Comparison of ENCODE assay signal across 21 mouse cellular contexts in genomic region chr16:95709175-95709574, GRCm38 (mm10). TPM values are rescaled to one million over a fixed set of nuclear protein-coding genes. Genes with fewer than 3 reads are reported as not detected.
DNase-seq lines count a peak whose midpoint lies in the region; ATAC-seq lines count a peak whose summit lies in the region.
"Had no signal": no experiment of that assay in that cellular context is flagged by ENCODE, and none has a peak within 500 bp of the region (broad histone marks: within the 10 kb centered on the region; RNA-seq: fewer than 3 reads in every experiment).

No protein-coding gene starts in this region.

- DNase-seq in embryonic facial prominence, embryonic 10.5 days (ENCODE audit: low spot score) = no peak
- peak; percentile 29 for DNase-seq in kidney, adult 9 months
- DNase-seq in lung, postnatal 36 days = peak; percentile 40
- DNase-seq in lung, postnatal 10 days = no peak
- DNase-seq: adrenal gland, adult 8-10 months; cerebellum, adult 18-20 months; cerebellum, postnatal 25 days; gastrocnemius, postnatal 10 days; midbrain, embryonic 14.5 days; thymus, adult 18-20 months; thymus, postnatal 36 days had no signal

- peaks cover 52% of the 10 kb centered on the region for H3K36me3 ChIP-seq in embryonic facial prominence, embryonic 15.5 days
- peaks cover 76% of the 10 kb centered on the region for H3K36me3 ChIP-seq in embryonic facial prominence, embryonic 10.5 days (replicated peaks)
- peaks cover 64% of the 10 kb centered on the region for H3K36me3 ChIP-seq in kidney, embryonic 14.5 days (ENCODE audit: control insufficient read depth, insufficient read depth, low read length)
- H3K36me3 ChIP-seq in liver, embryonic 15.5 days (replicated peaks) = peaks cover 43% of the 10 kb centered on the region
- peaks cover 72% of the 10 kb centered on the region for H3K36me3 ChIP-seq in liver, embryonic 12.5 days

- H3K9me3 ChIP-seq in embryonic facial prominence, embryonic 15.5 days (replicated peaks) = no peaks in the 10 kb centered on the region
- H3K9me3 ChIP-seq in embryonic facial prominence, embryonic 10.5 days = no peaks in the 10 kb centered on the region
- no peaks in the 10 kb centered on the region for H3K9me3 ChIP-seq in kidney, embryonic 14.5 days (ENCODE audit: control insufficient read depth, low read length)
- H3K9me3 ChIP-seq in liver, embryonic 15.5 days (replicated peaks) = no peaks in the 10 kb centered on the region
- H3K9me3 ChIP-seq in liver, embryonic 12.5 days (replicated peaks) = no peaks in the 10 kb centered on the region
- H3K9me3 ChIP-seq: embryonic facial prominence, embryonic 13.5 days; forebrain, embryonic 13.5 days; heart, embryonic 12.5 days; hindbrain, embryonic 12.5 days; limb, embryonic 13.5 days had no signal

- peaks cover 36% of the 10 kb centered on the region for H3K4me1 ChIP-seq in embryonic facial prominence, embryonic 15.5 days
- H3K4me1 ChIP-seq in embryonic facial prominence, embryonic 10.5 days = peaks cover 6% of the 10 kb centered on the region
- peaks cover 8% of the 10 kb centered on the region for H3K4me1 ChIP-seq in kidney, embryonic 14.5 days (ENCODE audit: control insufficient read depth, insufficient read depth, low read length)
- peaks cover 9% of the 10 kb centered on the region for H3K4me1 ChIP-seq in liver, embryonic 15.5 days (replicated peaks)
- H3K4me1 ChIP-seq in liver, embryonic 12.5 days = peaks cover 21% of the 10 kb centered on the region

- WGBS in embryonic facial prominence, embryonic 15.5 days = 65% methylated on average over 4 of the region's 4 CpGs
- 84% methylated on average over 4 of the region's 4 CpGs for WGBS in embryonic facial prominence, embryonic 10.5 days
- 73% methylated on average over 4 of the region's 4 CpGs for WGBS in kidney, embryonic 14.5 days
- 67% methylated on average over 4 of the region's 4 CpGs for WGBS in liver, embryonic 15.5 days (ENCODE audit: insufficient replicate concordance)
- WGBS in liver, embryonic 12.5 days (ENCODE audit: insufficient replicate concordance) = 80% methylated on average over 4 of the region's 4 CpGs

- H3K4me2 ChIP-seq in embryonic facial prominence, embryonic 15.5 days (replicated peaks) = no peak overlapping the region
- no peak overlapping the region for H3K4me2 ChIP-seq in kidney, embryonic 14.5 days (replicated peaks; ENCODE audit: low read depth, low read length)
- 0 out of 2 replicates have a peak overlapping the region, but pooled peaks have one; percentile 23 for H3K4me2 ChIP-seq in liver, embryonic 15.5 days
- H3K4me2 ChIP-seq in liver, embryonic 12.5 days = no peak overlapping the region
- H3K4me2 ChIP-seq: forebrain, embryonic 13.5 days; heart, embryonic 12.5 days; hindbrain, embryonic 12.5 days had no signal

- H3K27ac ChIP-seq in embryonic facial prominence, embryonic 15.5 days (replicated peaks) = 0 out of 2 replicates have a peak overlapping the region, but pooled peaks have one; percentile 72
- H3K27ac ChIP-seq in embryonic facial prominence, embryonic 10.5 days (replicated peaks) = no peak overlapping the region
- H3K27ac ChIP-seq in kidney, embryonic 14.5 days (ENCODE audit: low read depth, low read length) = no peak overlapping the region
- H3K27ac ChIP-seq in liver, embryonic 15.5 days (replicated peaks) = no peak overlapping the region; the same call in 1 of the 2 replicates
- H3K27ac ChIP-seq in liver, embryonic 12.5 days = no peak overlapping the region
- H3K27ac ChIP-seq: forebrain, embryonic 13.5 days; hindbrain, embryonic 12.5 days had no signal

- ATAC-seq in embryonic facial prominence, embryonic 15.5 days (ENCODE audit: insufficient number of reproducible peaks, low FRiP score, low TSS enrichment, low read depth) = no peak
- ATAC-seq in kidney, embryonic 14.5 days (ENCODE audit: low FRiP score, low TSS enrichment) = no peak
- no peak for ATAC-seq in liver, embryonic 15.5 days (ENCODE audit: insufficient read depth)
- ATAC-seq in liver, embryonic 12.5 days = no peak
- ATAC-seq: activated CD4-positive, CD25-positive, alpha-beta regulatory T cell, adult 4 months; forebrain, embryonic 13.5 days had no signal

- H3K27me3 ChIP-seq in embryonic facial prominence, embryonic 15.5 days = no peaks in the 10 kb centered on the region
- no peaks in the 10 kb centered on the region for H3K27me3 ChIP-seq in embryonic facial prominence, embryonic 10.5 days (replicated peaks; ENCODE audit: low read depth, poor library complexity, severe bottlenecking)
- H3K27me3 ChIP-seq in kidney, embryonic 14.5 days (ENCODE audit: control insufficient read depth, insufficient read depth, low read length) = no peaks in the 10 kb centered on the region
- no peaks in the 10 kb centered on the region for H3K27me3 ChIP-seq in liver, embryonic 15.5 days
- no peaks in the 10 kb centered on the region for H3K27me3 ChIP-seq in liver, embryonic 12.5 days (replicated peaks)
- H3K27me3 ChIP-seq: embryonic facial prominence, embryonic 13.5 days; heart, embryonic 12.5 days; hindbrain, embryonic 12.5 days; limb, embryonic 13.5 days had no signal

- no peak overlapping the region for H3K4me3 ChIP-seq in embryonic facial prominence, embryonic 15.5 days (replicated peaks)
- no peak overlapping the region for H3K4me3 ChIP-seq in embryonic facial prominence, embryonic 10.5 days
- no peak overlapping the region for H3K4me3 ChIP-seq in kidney, embryonic 14.5 days (ENCODE audit: low read length)
- H3K4me3 ChIP-seq in liver, embryonic 15.5 days (replicated peaks) = no peak overlapping the region
- no peak overlapping the region for H3K4me3 ChIP-seq in liver, embryonic 12.5 days
- H3K4me3 ChIP-seq: embryonic facial prominence, embryonic 13.5 days; forebrain, embryonic 13.5 days; heart, embryonic 12.5 days; hindbrain, embryonic 12.5 days had no signal

- H3K9ac ChIP-seq in embryonic facial prominence, embryonic 15.5 days = no peak overlapping the region
- no peak overlapping the region for H3K9ac ChIP-seq in kidney, embryonic 14.5 days (ENCODE audit: low read depth, low read length)
- no peak overlapping the region for H3K9ac ChIP-seq in liver, embryonic 15.5 days
- no peak overlapping the region for H3K9ac ChIP-seq in liver, embryonic 12.5 days
- H3K9ac ChIP-seq: forebrain, embryonic 13.5 days; hindbrain, embryonic 12.5 days; limb, embryonic 13.5 days had no signal

RNA-seq across cellular contexts. Expression of gene Ets2, which starts 7.3 kb away (rescaled TPM):
- polyA plus RNA-seq in embryonic facial prominence, embryonic 15.5 days (2015; fragmentation: Nextera tagmentation; extraction: Ambion mirVana) = 84.3 and 92.0 TPM in 2 replicates
- 32.6 and 33.2 TPM in 2 replicates for polyA plus RNA-seq in embryonic facial prominence, embryonic 10.5 days (2016; fragmentation: Nextera tagmentation; extraction: Ambion mirVana)
- polyA plus RNA-seq in kidney, embryonic 14.5 days (2014; fragmentation: Nextera tagmentation; extraction: Ambion mirVana) = 30.3 and 46.5 TPM in 2 replicates
- polyA plus RNA-seq in liver, embryonic 15.5 days (2015; fragmentation: Nextera tagmentation; extraction: Ambion mirVana) = 11.7 and 13.1 TPM in 2 replicates
- 18.6 and 19.7 TPM in 2 replicates for polyA plus RNA-seq in liver, embryonic 12.5 days (2016; fragmentation: Nextera tagmentation; extraction: Ambion mirVana)

Comparison
In these comparisons a context has a peak if more than half of its experiments do, and no peak if none do; other contexts are left out.
1. DNase-seq: peak in kidney, adult 9 months (single experiment) and lung, postnatal 36 days (single experiment); none in embryonic facial prominence, embryonic 10.5 days (single experiment) and lung, postnatal 10 days (single experiment).